Comparison of ENCODE assay signal across 9 mouse cellular contexts in genomic region chr12:83301616-83302319, GRCm38 (mm10).
DNase-seq lines count a peak whose midpoint lies in the region; ATAC-seq lines count a peak whose summit lies in the region.
"Had no signal": no experiment of that assay in that cellular context is flagged by ENCODE, and none has a peak within 500 bp of the region (broad histone marks: within the 10 kb centered on the region; RNA-seq: fewer than 3 reads in every experiment).

No protein-coding gene starts in this region.

- no peak overlapping the region for H3K9ac ChIP-seq in heart, embryonic 16.5 days (ENCODE audit: low read length)
- H3K9ac ChIP-seq: lung, embryonic 14.5 days had no signal

- no peaks in the 10 kb centered on the region for H3K27me3 ChIP-seq in heart, embryonic 16.5 days (ENCODE audit: control insufficient read depth, insufficient read depth, low read length)

- peak overlapping the region; percentile 87 for H3K27ac ChIP-seq in heart, embryonic 16.5 days (ENCODE audit: low read length)

- peak overlapping the region; percentile 51; the same call in 1 of the 2 replicates for H3K4me2 ChIP-seq in heart, embryonic 16.5 days (ENCODE audit: low read depth, low read length)

- no peaks in the 10 kb centered on the region for H3K9me3 ChIP-seq in heart, embryonic 16.5 days (replicated peaks; ENCODE audit: control insufficient read depth, low read length)

- peak; percentile 42 to 55 for DNase-seq in adrenal gland, adult 18-20 months (ENCODE audit: low spot score in 2 of 2)
- peak; percentile 74 to 80 for DNase-seq in cerebellum, postnatal 10 days
- peak; percentile 46 to 66 for DNase-seq in kidney, postnatal 4 days
- no peak for DNase-seq in spleen, adult 12 weeks (ENCODE audit: low spot score)
- DNase-seq in thymus, postnatal 14 days, result no peak
- no peak for DNase-seq in lung, postnatal 10 days
- DNase-seq: lung, embryonic 14.5 days had no signal

- no peaks in the 10 kb centered on the region for H3K36me3 ChIP-seq in heart, embryonic 16.5 days (ENCODE audit: control insufficient read depth, insufficient read depth)

- H3K4me1 ChIP-seq in heart, embryonic 16.5 days (ENCODE audit: control insufficient read depth, insufficient read depth, low read length), result peaks cover 24% of the 10 kb centered on the region

- WGBS in heart, embryonic 16.5 days, result 68% methylated on average over 18 of the region's 18 CpGs

- no peak overlapping the region for H3K4me3 ChIP-seq in heart, embryonic 16.5 days (ENCODE audit: low read length)

- no peak for ATAC-seq in heart, embryonic 16.5 days (replicated peaks; ENCODE audit: extremely low read depth, insufficient read depth, low FRiP score)
- no peak for ATAC-seq in megakaryocyte, adult 5-6 weeks (ENCODE audit: poor library complexity, severe bottlenecking)

Comparison
In these comparisons a context has a peak if more than half of its experiments do, and no peak if none do; other contexts are left out.
1. DNase-seq: peak in adrenal gland, adult 18-20 months (2 of 2), cerebellum, postnatal 10 days (2 of 2) and kidney, postnatal 4 days (2 of 2); none in spleen, adult 12 weeks (single experiment), thymus, postnatal 14 days (single experiment) and lung, postnatal 10 days (single experiment).